Mouse (Mus musculus): ENCODE data around the gene Sema4f.

GRCm38 (mm10) chr6:82862042-82862441 is 77.5 kb downstream of the Sema4f start:
- TF ChIP-seq CTCF (IDR thresholded peaks at IDR 0.05; ENCODE audit: low read depth, low read length) (no peak), POLR2A (IDR thresholded peaks at IDR 0.05; ENCODE audit: extremely low read depth, insufficient read depth, low read length) (no peak)

Data from liver, adult 2 months (tissue).